Mouse (Mus musculus): ENCODE data around the gene Col16a1. TPM values are rescaled to one million over a fixed set of nuclear protein-coding genes. Genes with fewer than 3 reads are reported as not detected.
A peak's percentile ranks its signal among the peaks of the same experiment; 100 is the strongest.

Gene Col16a1
- 19.9 and 21.5 TPM in 2 replicates for total RNA-seq (2014; rRNA removed)
- 13.1 and 13.8 TPM in 2 replicates for polyA plus RNA-seq (2015; fragmentation: Nextera tagmentation; extraction: Ambion mirVana)

DNA sequence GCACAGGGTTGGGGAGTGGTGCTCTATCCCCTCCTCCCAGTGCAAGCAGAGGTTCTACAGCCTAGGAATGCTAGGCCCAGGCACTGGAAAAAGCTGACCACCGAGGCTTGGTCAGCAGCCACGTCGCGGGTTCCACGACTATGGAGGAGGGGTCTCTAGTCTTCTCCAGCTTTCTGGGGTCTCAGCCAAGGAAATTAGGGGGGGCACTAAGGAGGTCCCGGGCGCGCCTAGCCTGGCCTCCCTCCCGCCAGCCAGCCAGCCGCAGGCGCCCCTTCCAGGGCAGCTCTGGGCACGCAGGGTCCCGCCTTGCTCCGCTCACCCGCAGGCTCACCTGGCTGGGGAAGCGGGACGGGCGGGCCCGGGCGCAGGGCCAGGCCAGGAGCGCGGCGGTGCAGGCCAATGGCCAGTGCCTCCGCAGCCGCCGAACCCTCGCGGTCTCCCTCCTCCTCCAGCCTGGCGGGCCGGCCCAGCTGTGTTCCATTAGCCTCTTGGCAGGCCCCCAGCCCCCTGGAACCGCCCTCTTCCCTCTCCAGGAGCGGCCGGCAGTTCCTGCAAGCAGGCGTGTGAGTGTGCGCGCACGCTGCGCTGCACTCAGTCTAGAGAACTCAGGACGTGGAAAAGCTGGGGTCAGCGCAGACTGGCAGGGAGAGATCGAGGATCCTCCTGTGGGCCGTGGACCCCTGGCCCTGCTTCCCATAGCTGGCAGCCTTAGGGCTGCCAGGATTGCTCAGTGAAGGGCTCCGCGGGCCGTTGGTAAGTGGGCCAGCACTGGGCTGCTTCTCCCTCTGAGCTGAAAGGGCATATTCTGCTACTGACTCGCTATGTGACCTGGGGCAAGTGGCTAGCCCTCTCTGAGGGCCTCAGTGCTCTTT, at the start of gene Col16a1:
Gene Col16a1, plus strand, starts transcription at position 510 of the 872 bp plus-strand sequence.
- Histone ChIP-seq H3K4me2 (ENCODE audit: low read depth, low read length) (peak within 1 kb of the TSS; percentile 67), H3K36me3 (ENCODE audit: insufficient read depth, low read length) (no peaks in the 10 kb centered on the region), H3K4me3 (ENCODE audit: low read length) (peak within 1 kb of the TSS; percentile 37), H3K9me3 (ENCODE audit: low read length) (no peaks in the 10 kb centered on the region), H3K4me1 (ENCODE audit: insufficient read depth, low read length) (peaks cover 12% of the 10 kb centered on the region), H3K27me3 (ENCODE audit: insufficient read depth, low read length) (peaks cover 5% of the 10 kb centered on the region; the same call in 1 of the 2 replicates), H3K27ac (peak within 1 kb of the TSS; percentile 64), H3K9ac (replicated peaks; ENCODE audit: low read length) (peak within 1 kb of the TSS; percentile 60)
- 5% methylated on average over 34 of the region's 46 CpGs for WGBS
- ATAC-seq (peak; percentile 86), DNase-seq (ENCODE audit: low spot score) (peak; percentile 87)
- no peak for TF ChIP-seq CTCF (IDR thresholded peaks at IDR 0.05; ENCODE audit: low read depth)

DNA sequence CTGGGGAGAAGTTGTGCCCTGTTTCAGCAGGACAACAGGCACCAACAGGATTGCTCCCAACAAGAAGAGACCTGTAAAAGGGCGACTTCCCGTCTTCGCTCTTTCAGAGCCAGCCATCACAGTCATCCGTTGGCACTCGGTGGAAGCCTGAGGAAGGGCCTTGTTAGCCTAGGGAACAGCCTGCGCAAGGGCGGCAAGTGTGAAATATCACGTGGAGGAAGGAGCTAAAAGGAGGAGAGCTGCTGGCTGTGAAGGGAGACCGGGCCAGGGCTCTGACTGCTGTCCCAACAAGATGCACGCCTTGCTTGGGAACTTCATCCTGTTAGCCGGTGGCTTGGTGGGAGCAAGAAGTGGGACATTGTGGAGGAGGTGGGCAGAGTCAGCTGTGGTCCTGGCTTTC, 49.5 kb upstream of the Col16a1 start:
- no peak for DNase-seq (ENCODE audit: low spot score)
- TF ChIP-seq CTCF (IDR thresholded peaks at IDR 0.05; ENCODE audit: low read depth), result no peak
- no peak overlapping the region for H3K27ac ChIP-seq
- H3K4me1 ChIP-seq (ENCODE audit: insufficient read depth, low read length), result peaks cover 17% of the 10 kb centered on the region
- ATAC-seq, result no peak
- WGBS, result 66% methylated on average over 11 of the region's 11 CpGs
- H3K27me3 ChIP-seq (ENCODE audit: insufficient read depth, low read length), result no peaks in the 10 kb centered on the region
- H3K4me3 ChIP-seq (ENCODE audit: low read length), result no peak overlapping the region
- H3K9me3 ChIP-seq (ENCODE audit: low read length), result no peaks in the 10 kb centered on the region
- no peak overlapping the region for H3K9ac ChIP-seq (replicated peaks; ENCODE audit: low read length)
- H3K36me3 ChIP-seq (ENCODE audit: insufficient read depth, low read length), result no peaks in the 10 kb centered on the region
- no peak overlapping the region for H3K4me2 ChIP-seq (ENCODE audit: low read depth, low read length)

DNA sequence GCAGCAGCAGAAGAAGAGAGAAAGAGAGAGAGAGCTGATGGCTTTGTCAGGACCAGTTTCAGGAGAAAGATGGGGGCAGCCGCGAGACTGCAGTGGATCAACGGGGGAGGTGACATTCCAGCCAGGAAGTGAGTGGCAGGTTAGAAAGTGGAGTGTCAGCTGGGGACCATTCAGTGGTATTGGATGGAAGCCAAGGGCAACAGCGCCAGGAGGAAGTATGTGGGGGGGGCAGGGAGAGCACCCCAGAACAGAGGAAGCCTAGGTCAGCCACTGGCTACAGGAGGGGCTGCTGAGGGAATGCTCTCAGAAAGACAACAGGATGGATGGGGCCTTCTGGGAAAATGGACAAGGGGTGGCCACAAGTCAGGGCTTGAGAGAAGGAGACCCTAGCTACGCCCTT, 45.9 kb upstream of the Col16a1 start:
- 0 out of 2 replicates have a peak, but pooled peaks cover 4% of the 10 kb centered on the region for H3K4me1 ChIP-seq (ENCODE audit: insufficient read depth, low read length)
- no peaks in the 10 kb centered on the region for H3K36me3 ChIP-seq (ENCODE audit: insufficient read depth, low read length)
- H3K27ac ChIP-seq, result peak overlapping the region; percentile 23; the same call in 1 of the 2 replicates
- no peaks in the 10 kb centered on the region for H3K27me3 ChIP-seq (ENCODE audit: insufficient read depth, low read length)
- peak; percentile 44 for DNase-seq (ENCODE audit: low spot score)
- H3K4me2 ChIP-seq (ENCODE audit: low read depth, low read length), result no peak overlapping the region
- peak; percentile 27; the same call in 1 of the 2 replicates for TF ChIP-seq CTCF (IDR thresholded peaks at IDR 0.05; ENCODE audit: low read depth)
- WGBS, result 16% methylated on average over 5 of the region's 5 CpGs
- H3K9ac ChIP-seq (replicated peaks; ENCODE audit: low read length), result no peak overlapping the region
- no peak for ATAC-seq
- no peaks in the 10 kb centered on the region for H3K9me3 ChIP-seq (ENCODE audit: low read length)
- no peak overlapping the region for H3K4me3 ChIP-seq (ENCODE audit: low read length)

DNA sequence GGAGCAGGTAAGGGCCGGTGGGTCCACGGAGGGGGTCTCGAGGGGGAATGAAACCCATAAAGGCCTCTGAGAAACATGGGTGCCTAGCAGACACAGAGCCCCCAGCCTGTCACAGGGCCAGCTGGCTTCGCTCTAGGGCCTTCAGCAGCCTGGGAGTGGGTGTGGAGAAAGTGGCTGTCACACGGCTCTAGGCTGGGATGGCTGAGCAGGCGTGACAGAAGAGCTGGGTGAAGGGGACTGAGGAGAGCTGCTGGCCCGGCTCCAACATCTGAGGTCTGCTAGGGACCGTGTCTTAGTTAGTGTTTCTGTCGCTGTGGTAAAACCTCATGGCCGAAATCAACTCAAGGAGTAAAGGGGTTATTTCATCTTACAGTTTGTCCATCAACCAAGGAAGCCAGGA, 45.5 kb upstream of the Col16a1 start:
- no peak overlapping the region for H3K4me3 ChIP-seq (ENCODE audit: low read length)
- H3K4me2 ChIP-seq (ENCODE audit: low read depth, low read length), result no peak overlapping the region
- H3K9ac ChIP-seq (replicated peaks; ENCODE audit: low read length), result no peak overlapping the region
- ATAC-seq, result peak; percentile 59
- H3K4me1 ChIP-seq (ENCODE audit: insufficient read depth, low read length), result 0 out of 2 replicates have a peak, but pooled peaks cover 4% of the 10 kb centered on the region
- 46% methylated on average over 10 of the region's 10 CpGs for WGBS
- H3K27me3 ChIP-seq (ENCODE audit: insufficient read depth, low read length), result no peaks in the 10 kb centered on the region
- no peaks in the 10 kb centered on the region for H3K36me3 ChIP-seq (ENCODE audit: insufficient read depth, low read length)
- peak overlapping the region; percentile 23; the same call in 1 of the 2 replicates for H3K27ac ChIP-seq
- TF ChIP-seq CTCF (IDR thresholded peaks at IDR 0.05; ENCODE audit: low read depth), result no peak
- H3K9me3 ChIP-seq (ENCODE audit: low read length), result no peaks in the 10 kb centered on the region
- peak; percentile 61 for DNase-seq (ENCODE audit: low spot score)

DNA sequence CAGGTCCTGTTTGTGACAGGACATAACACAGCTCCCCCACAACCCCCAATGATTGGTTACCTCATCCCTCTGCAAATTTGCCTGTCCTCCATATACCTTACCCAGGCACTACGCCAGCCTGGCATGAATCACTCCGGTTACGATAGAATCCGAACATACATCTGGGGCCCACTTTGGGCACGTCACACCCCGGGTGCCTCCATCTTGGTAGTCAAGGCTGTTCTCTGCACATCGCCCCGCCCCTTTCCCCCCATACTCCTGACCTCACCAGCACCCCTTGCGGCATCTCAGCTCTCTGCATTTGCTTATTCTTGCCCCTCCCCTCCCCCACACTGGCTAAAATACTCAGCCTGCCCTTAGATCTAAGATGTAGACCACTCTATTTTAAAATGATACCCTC, 42.0 kb upstream of the Col16a1 start:
- no peaks in the 10 kb centered on the region for H3K9me3 ChIP-seq (ENCODE audit: low read length)
- no peak; the same call in 1 of the 2 replicates for ATAC-seq
- H3K27ac ChIP-seq, result no peak overlapping the region
- H3K4me3 ChIP-seq (ENCODE audit: low read length), result no peak overlapping the region
- no peaks in the 10 kb centered on the region for H3K27me3 ChIP-seq (ENCODE audit: insufficient read depth, low read length)
- peak; percentile 43 for TF ChIP-seq CTCF (IDR thresholded peaks at IDR 0.05; ENCODE audit: low read depth)
- peaks cover 15% of the 10 kb centered on the region for H3K36me3 ChIP-seq (ENCODE audit: insufficient read depth, low read length)
- H3K4me1 ChIP-seq (ENCODE audit: insufficient read depth, low read length), result 0 out of 2 replicates have a peak, but pooled peaks cover 4% of the 10 kb centered on the region
- DNase-seq (ENCODE audit: low spot score), result peak; percentile 48
- no peak overlapping the region for H3K4me2 ChIP-seq (ENCODE audit: low read depth, low read length)
- 68% methylated on average over 9 of the region's 9 CpGs for WGBS
- no peak overlapping the region for H3K9ac ChIP-seq (replicated peaks; ENCODE audit: low read length)

DNA sequence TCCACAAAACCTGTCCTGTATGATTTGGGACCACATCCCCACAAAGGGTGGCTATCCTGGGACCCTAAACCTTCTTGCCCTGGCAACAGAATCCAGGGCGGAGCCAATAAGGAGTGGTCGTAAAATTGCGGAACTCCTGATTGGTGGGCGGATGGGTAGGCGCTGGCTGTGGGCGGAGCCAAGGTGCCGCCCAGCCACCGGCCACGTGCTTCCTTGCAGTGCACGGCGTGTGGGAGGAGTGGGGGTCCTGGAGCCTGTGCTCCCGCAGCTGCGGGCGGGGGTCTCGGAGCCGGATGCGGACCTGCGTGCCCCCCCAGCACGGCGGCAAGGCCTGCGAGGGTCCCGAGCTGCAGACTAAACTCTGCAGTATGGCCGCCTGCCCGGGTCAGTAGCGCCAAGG, 41.1 kb upstream of the Col16a1 start:
- Histone ChIP-seq H3K27me3 (ENCODE audit: insufficient read depth, low read length) (no peaks in the 10 kb centered on the region), H3K4me1 (ENCODE audit: insufficient read depth, low read length) (0 out of 2 replicates have a peak, but pooled peaks cover 1% of the 10 kb centered on the region), H3K27ac (no peak overlapping the region), H3K9ac (replicated peaks; ENCODE audit: low read length) (no peak overlapping the region), H3K36me3 (ENCODE audit: insufficient read depth, low read length) (peaks cover 17% of the 10 kb centered on the region), H3K4me3 (ENCODE audit: low read length) (no peak overlapping the region), H3K9me3 (ENCODE audit: low read length) (no peaks in the 10 kb centered on the region), H3K4me2 (ENCODE audit: low read depth, low read length) (peak overlapping the region; percentile 14; the same call in 1 of the 2 replicates)
- 27% methylated on average over 25 of the region's 25 CpGs for WGBS
- no peak for TF ChIP-seq CTCF (IDR thresholded peaks at IDR 0.05; ENCODE audit: low read depth)
- DNase-seq (ENCODE audit: low spot score) (no peak), ATAC-seq (no peak)

Data from hindbrain, postnatal 0 days (tissue).